Mouse (Mus musculus) fat pad, adult 2 months (tissue): ENCODE measurements around the gene Tlr12.
A peak's percentile ranks its signal among the peaks of the same experiment; 100 is the strongest.
"Not testable (repeated sequence)": the region's sequence is repeated elsewhere in the genome, so short reads cannot be mapped to it uniquely, and the experiment has no call there.

Experiments
- DNase-seq: peaks from one replicate; pipeline ENCODE4 v3.0.0-alpha.2; 2011; ENCODE audit warnings: low read depth, low spot score; ENCODE audit errors: extremely low read depth

The Tlr12 gene

GRCm38 (mm10) chr4:128618246-128618911 is at the start of gene Tlr12:
Gene Tlr12 (minus strand): TSS chr4:128618619.
- DNase-seq, result no peak

DNA sequence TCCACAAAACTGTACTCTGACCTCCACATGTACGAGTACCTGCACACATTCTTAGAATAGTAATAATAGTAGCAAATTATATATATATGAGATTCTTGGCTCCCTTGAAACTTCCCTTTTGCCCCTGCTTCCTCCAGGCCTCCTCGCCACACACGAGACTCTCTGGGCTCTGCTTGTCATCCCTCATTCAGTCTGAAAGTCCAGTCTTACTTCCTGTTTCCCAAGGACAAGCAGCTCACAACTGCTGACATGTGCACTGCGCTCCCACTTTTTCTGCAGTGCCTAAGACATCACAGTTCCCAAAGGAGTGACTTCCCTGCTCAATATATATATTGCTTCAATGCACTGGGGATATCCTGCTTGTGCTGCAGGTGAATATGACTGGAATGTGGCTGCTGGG is 48.8 kb upstream of the Tlr12 start:
- not testable (repeated sequence) for DNase-seq

GRCm38 (mm10) chr4:128666362-128666761 is 47.9 kb upstream of the Tlr12 start:
- not testable (repeated sequence) for DNase-seq

GRCm38 (mm10) chr4:128664002-128664401 is 45.6 kb upstream of the Tlr12 start:
- no peak for DNase-seq

- DNase-seq, result no peak
Measured at GRCm38 (mm10) chr4:128661063-128661462, 42.6 kb upstream of the Tlr12 start.

GRCm38 (mm10) chr4:128660196-128660595 is 41.8 kb upstream of the Tlr12 start:
- no peak for DNase-seq

DNA sequence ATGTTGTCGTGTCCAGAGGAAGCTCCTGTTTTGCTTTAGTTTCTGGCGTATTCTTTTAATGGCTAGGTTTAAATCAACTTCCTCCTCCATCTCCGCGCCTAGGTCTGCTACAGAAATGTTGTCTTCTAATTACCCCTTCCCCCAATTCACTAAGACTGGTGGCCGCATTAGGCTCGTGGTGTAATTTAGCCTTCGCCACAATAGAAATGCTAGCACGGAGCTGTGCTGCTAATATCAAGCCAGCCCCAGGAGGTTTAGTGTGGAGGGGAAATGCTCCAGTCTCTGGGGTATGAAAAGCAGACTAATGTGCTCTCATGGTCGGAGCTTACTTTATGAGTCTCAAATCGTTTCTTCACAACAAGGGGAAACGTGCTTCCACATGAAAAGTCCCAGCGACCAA is 37.0 kb upstream of the Tlr12 start:
- no peak for DNase-seq

DNA sequence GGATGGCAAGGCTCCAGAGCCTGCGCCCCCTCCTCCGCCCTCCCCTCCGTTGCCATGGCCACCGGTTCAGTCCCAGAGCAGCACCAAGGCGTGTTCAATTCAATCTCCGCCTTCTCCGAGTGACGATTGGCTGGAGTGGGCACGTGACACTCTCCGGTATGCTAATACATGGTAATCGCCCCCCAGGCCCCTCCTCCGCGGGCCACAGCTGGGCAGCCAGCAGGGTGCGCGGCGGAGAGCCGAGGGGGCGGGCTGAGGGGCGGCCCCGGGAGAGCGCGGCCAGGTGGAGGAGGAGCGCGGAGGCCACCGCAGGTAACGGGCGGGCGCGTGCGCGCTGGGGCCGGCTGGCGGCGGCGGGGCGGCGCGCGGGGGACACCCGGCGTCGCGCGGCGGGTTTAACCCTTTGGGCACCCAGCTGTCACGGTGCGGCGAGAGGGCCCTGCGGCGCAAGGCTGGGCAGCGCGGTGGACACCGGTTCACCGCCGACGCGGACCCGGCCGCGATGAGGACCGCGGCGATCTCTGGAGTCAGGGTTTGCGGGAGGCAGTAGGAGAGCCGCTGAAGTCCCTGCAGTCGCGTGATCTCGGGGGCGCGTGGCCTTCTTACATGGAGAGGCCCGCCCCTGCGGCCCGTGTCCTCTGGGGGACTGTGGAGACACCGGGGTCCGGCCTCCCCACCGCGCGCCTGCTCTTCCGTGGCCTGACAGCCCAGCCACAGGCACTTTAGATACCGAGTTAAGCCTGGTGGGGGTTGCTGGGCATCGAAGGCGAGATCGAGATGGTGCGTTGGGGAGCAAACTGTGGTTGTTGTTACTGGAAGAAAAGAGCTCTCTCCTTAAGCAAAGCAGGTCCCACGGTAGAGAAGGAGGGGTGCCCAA is 36.3 kb upstream of the Tlr12 start, which contains the start of gene Phc2:
Gene Phc2, plus strand, starts transcription at position 198 of the 877 bp plus-strand sequence.
- peak; percentile 37 for DNase-seq

DNA sequence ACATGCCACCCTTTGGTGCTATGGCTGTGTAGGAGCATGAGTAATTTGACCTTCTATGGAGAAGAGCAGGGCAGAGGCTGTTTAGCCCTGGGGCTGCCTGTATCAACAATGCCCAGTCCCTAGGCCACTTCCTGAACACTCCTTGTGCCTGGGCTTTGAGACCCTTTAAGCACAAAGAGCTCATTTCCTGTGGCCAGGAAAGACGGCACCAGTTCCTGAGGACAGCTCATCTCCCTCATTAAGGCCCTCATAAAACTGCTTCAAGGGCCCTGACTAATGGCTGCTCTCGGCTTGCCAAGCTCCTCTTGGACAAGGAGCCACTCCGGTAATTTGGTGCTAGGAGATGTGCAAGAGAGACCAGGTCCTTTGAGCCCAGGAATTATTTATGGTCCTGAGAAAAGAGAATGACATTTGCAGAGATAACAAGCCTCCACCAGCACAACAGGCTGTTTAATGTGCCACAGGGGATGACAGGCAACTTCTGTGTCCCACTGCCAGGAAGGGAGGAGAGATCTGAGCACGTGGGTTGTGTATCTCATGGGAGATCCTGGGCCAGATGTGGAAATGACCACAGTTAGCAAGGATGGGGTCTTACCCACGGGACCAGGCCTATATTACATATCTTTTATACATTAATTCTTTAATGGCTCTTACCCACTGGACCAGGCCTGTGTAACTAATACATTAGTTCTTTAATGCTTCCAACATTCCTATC is 34.3 kb upstream of the Tlr12 start:
- no peak for DNase-seq

DNA sequence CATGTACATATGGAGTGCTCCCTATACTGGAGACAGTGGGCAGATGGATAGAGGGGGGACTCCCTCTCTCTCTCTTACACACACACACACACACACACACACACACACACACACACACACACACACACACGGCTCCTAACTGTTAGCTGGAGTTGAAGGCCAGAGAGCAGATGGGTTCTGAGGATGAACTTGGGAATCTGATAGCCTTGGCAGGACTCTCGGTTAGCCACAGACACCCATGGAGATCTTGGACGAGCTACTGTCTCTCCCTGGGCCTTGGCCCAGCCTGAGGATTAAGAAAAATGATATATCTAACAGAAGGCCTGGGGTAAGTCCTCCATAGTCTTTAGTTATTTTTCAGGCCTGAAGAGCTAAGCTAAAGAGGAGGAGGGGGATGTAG is 33.1 kb upstream of the Tlr12 start:
- DNase-seq, result no peak

DNA sequence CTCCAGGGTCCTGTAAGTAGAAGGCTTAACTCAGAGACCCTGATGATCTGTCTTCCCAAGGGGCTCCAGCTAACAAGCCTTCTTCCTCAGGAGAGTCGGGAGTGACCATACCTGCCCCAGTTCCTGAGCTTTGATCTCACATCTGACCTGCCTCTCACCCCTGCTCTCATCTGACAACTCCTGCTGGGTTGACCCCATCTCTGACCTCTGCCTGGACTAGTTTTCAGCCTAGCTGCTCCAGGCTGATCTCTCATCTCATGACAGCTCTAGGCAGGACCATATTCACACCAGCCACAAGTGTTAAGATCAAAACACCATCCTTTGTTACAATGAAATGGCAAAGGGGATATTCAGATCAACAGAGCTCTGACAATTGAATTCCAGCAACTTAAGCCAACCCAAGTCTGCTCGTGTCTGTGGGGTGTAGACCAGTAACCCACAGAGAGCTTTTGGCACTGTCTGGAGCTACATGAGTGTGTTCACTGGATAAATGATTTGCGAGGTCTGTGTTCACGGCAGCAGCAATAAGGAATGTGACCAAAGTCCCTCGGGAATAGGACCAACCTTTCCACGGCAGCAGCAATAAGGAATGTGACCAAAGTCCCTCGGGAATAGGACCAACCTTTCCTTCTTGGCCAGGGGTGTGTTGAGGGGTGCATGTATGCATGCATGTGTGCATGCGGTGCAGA is 30.3 kb upstream of the Tlr12 start:
- no peak for DNase-seq

- DNase-seq, result no peak
Measured at GRCm38 (mm10) chr4:128646762-128647161, 28.3 kb upstream of the Tlr12 start.

GRCm38 (mm10) chr4:128645896-128646295 is 27.5 kb upstream of the Tlr12 start:
- DNase-seq, result no peak

DNA sequence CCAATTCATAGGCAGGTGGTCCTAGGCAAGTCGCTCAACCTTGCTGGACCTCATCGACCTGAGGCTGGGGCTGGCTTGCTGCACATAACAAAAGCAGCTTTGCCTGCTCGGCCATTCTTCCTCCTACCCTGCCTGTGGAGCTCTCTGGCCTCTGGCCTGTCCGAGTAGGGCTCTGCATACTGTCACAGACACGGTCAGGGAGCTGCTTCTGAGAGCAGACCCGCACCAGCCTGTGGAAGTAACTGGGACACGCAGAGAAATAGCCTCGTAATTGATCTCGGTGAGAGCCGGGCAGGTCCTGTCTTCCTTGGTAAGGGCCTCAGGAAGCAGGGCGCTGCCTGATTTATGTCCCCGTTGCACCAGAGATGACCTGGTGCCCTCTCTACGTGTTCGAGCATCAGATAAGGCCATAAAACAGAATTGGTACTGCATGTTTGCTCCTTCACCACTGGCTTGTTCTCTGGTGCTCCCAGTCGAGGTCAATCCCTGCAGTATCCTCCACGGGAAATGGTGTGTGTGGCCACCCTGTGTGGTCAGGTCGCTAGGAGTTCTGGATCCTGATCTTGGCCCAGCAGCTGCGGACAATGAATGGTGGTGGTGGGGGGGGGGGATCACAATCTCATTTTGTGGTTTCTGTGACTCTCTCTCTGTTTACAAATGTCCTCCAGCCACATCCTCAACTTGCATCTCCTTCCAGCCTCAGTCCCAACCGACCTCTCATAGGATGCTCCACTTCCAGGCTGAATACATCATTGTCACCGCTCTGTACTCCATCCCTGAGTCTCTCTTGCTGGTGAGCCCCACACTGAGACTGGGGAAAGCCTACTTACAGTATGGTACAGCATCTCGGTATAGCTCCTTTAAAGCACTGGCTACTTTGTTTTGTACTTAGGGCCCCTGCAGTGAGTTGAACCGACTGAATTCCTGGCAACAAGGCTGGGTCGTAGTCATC is 23.6 kb upstream of the Tlr12 start:
- DNase-seq, result no peak

GRCm38 (mm10) chr4:128638265-128638923 is 20.0 kb upstream of the Tlr12 start:
- DNase-seq, result no peak

DNA sequence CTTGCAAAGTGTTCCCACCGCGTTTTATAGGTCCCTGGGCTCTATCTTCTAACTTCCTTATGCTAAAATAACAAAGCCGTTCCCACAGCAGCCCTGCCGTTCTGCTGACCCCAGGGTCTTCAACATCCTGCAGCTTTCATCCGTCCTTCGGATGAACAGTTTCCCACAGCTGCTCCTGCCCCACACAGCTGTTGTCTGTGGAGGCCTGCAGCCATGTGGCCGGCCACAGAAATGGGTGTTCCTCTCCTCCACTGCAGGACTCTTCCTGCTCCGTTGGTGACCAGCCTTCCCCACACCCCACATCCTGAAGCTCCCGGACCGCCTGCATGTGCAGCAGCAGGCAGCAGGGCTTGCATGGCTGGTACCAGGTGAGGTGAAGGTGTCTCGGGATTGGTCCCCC is 18.8 kb upstream of the Tlr12 start:
- DNase-seq, result no peak

DNA sequence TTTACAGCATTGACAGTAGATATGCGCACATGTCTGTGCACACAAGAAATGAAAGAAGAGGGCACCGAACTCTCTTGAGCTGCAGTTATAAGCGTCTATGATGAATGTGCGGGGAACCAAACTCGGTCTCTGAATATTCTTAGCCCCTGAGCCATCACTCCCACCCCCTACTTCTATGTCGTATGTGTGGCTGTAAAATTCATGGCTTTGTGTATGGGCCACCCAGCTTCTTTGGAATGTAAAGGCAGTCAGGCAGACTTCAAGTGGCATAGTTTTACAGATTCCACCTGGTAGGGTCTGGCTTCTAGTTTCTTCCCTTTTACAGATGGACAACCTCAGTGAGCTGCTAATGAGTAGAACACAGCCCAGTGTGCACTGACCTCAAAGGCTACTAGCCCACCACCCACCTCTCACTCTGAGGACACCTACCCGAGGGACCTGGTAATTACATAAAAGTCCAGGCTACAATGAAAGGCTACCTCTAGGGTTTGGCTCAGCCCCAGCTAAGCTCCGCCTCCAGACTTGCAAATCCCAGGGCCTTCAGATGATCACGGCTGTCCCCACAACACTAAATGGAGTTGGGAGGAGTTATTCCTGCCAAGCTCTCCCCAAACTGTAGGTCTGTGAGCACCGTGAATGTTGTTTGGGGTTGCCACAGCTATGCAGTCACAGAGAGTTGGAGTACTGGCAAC is 17.6 kb upstream of the Tlr12 start:
- no peak for DNase-seq

- no peak for DNase-seq
Measured at GRCm38 (mm10) chr4:128635451-128635850, 17.0 kb upstream of the Tlr12 start.

- no peak for DNase-seq
Measured at GRCm38 (mm10) chr4:128621109-128621508, 2.7 kb upstream of the Tlr12 start.
